Mouse (Mus musculus): Measurements from ENCODE around the gene Vinac1.

The Vinac1 gene

DNA sequence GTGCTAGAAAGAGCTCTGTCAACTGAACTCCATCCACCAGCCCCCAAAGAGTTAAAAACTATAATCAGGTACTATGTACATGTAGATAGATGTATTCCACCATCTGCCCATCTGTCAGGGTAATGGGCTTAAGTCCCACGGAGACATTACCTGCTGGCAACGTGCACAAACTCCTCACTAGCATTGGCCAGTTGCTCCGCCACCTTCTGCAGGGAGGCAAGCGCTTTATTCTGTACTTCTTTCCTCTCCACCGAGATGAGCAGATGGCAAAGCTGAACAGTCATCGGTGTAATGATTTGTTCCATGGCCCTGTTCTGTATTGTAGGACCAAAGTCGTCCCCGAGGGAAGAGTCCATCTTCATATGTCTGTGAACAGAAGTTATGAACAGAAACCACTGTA lies at the start of gene Vinac1:
TSS of gene Vinac1 (minus strand) at position 362 of the 400 bp plus-strand sequence.
- no peak for DNase-seq

DNA sequence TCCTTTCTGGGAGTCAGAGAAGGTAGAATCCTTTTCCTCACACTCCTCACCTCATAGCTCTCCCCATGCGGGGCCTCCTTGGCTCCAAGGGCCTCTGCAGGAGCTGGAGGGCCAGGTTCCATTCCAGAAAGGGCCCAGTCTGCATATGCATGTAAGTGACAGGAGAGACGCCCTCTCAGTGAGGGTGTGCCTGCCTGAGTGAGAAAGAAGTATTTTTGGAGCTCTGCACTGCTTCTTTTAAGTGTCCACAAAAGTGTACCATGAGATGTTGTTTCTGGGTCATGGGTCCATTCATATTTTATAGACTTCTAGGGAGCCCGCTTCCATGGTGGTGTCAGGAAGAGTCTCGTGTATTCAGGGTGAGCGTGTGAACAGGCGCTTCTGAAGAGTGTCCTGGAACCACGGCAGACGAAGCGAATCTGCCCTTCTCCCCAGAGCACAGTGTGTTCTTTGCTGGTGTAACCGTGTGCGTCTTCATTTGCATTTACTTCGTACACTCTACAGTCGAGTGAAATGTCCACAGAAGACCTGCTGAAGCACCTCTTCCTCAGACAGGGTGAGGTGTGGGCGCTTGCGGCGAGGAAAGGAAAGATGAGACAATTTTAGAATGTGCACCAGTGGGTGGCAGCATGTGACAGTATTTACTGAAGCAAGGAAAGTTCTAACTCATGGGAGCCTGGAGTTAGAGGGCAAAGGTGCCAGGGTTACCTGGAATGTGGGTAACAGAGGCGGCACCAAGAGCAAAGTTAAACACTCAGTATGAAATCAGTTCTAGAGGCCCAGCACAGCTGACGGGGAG lies 46.2 kb upstream of the Vinac1 start:
- peak; percentile 65 to 68 for DNase-seq

- no peak for DNase-seq
These were observed 44.8 kb upstream of the Vinac1 start for GRCm38 (mm10) chr2:129092810-129093209.

DNA sequence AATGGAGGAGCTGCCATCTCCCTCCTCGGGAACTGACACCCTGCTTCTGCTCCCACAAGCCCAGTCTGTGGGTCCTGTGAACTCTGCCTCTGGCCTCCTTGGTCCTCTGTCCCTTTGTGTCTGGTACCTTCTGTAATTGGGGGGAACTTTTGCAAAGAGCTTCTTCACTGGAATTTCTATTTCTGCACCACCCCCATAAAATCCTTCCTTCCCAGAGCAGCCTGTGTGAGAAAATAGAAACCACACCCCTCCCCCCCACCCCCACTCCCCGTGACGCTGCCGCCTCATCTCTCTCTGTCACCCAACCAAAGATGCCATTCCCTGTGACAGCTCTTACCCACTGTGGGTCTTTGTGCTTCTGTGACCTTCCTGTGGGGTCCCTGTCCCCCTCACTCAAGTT lies 42.4 kb upstream of the Vinac1 start:
- DNase-seq: no peak

- no peak for DNase-seq
These were observed 39.5 kb upstream of the Vinac1 start for GRCm38 (mm10) chr2:129087520-129087919.

- DNase-seq: peak in 1 of 2 experiments; percentile 38
These were observed 37.0 kb upstream of the Vinac1 start for GRCm38 (mm10) chr2:129084959-129085358.

DNA sequence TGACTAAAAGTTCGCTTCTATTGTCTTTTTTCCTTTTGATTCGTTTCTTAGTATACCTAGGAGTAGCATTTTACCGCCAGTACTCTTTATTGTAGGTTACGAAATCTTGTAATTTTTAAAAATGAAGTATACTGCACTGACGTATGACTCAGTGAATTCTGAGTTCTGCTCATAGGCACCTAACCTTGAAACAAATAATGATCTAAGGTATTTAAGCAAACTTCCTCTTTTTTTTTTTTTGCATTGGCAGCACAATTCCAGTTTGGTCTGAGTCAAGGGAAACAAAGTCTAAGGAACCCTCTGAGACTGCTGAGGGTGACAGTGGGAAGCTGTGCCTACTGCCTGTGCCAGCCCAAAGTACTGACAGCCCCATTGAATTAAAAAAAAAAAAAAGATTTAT lies 35.5 kb upstream of the Vinac1 start:
- DNase-seq: no peak

GRCm38 (mm10) chr2:129081097-129081496 lies 33.1 kb upstream of the Vinac1 start:
- no peak for DNase-seq

GRCm38 (mm10) chr2:129079194-129079593 lies 31.2 kb upstream of the Vinac1 start:
- DNase-seq: no peak

- peak in 1 of 2 experiments; percentile 48 for DNase-seq
These were observed 30.3 kb upstream of the Vinac1 start for GRCm38 (mm10) chr2:129078313-129078712.

DNA sequence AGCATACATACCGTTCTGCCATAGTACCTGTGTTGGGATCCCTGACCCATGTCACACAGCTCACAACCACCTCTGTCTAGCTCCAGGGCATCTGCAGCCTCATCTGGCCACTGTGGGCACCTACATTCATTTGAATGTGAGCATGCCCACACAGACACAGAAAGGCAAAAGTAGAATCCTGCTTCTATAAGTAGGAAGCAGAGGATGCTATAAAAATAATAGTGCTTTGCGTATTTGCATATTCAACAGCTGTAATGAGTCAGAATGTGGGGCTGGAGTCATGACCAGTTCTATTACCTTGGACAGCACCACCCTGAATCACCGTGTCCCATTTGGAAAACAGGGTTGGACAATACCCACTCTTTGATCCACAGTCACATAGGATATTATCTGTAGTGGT lies 22.3 kb upstream of the Vinac1 start:
- no peak for DNase-seq

DNA sequence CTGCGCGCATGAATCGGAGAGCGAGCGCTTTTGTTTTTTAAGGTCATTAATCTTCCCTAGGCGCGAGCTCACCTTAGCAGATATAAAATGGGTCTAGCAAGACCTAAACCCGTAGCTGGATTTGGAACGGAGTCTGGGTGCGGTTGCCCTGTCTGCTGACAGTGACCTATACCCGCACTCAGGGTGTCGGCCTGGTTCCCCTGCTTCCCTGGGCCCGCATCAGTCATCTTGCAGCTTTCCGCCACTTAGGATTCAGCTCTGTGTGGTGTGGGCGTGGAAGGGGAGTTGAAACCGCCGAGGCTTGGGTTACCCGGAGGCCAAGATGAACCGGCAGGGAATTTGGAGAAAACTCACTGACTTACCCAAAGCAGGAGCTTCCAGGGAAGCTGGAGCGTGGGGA lies 18.4 kb upstream of the Vinac1 start:
- DNase-seq: peak; percentile 48 to 67

DNA sequence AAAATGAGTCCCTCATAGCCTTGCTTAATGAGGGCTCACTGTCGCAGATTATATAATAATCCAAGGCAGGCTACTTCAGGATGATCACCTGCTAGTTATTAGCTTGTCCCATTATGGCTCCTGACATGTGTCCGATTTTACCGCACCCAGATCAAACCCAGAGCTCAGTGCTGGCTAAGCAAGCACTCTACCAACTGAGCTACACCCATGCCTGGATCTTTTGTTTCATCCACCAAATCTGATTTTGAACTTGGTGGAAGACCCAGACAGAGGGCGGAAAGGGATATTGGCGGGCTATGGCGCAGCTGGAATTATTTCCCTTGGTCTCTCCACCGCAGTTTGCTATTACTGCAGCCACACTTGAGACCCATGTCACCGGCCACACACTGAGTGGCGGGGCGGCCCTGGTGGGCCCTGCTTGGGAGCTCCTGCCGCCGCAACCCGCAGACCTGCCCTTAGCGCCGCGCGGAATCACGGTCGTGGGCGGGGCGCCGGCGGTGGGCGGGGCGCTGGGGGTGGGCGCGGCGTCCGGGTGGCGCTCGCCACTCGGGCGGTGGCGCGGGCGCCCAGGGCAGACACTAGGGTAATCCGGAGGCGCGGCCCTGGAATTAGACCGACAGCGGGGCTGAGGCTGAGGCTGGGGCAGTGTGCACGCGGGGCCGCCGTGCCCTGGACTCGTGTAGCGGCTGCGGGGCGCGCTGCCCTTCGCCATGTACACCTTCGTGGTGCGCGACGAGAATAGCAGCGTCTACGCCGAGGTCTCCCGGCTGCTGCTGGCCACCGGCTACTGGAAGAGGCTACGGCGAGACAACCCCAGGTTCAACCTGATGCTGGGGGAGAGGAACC lies 17.7 kb upstream of the Vinac1 start, which contains the start of gene Ttl:
TSS of gene Ttl (plus strand) at position 506 of the 846 bp plus-strand sequence.
- peak; percentile 80 to 90 for DNase-seq

GRCm38 (mm10) chr2:129061456-129062059 lies 13.6 kb upstream of the Vinac1 start:
- DNase-seq: no peak

DNA sequence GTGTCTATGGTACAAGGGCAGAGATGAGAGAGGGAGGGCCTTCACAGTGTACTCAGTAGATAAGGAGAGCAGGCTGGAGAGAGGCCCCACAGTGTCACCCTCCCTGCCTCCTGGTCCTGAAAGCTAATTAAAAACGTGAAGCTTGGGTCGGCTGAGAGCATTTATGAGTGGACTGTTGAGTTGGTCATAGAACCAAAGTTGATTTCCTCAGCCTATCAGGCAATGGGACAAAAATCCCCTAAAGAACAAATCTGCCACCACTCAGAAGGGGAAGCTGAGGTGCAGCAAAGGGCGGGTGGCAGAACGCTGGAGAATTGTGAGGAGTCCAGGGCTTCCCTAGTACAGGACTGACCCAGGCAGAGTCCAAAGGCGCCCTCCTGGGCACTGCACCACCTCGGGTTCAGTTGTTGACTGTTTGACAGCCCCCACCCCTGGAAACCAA lies 10.0 kb upstream of the Vinac1 start:
- DNase-seq: no peak

- no peak for DNase-seq
These were observed 9.3 kb upstream of the Vinac1 start for GRCm38 (mm10) chr2:129057256-129057655.

- DNase-seq: peak in 1 of 2 experiments; percentile 45
These were observed 8.6 kb upstream of the Vinac1 start for GRCm38 (mm10) chr2:129056597-129056996.

DNA sequence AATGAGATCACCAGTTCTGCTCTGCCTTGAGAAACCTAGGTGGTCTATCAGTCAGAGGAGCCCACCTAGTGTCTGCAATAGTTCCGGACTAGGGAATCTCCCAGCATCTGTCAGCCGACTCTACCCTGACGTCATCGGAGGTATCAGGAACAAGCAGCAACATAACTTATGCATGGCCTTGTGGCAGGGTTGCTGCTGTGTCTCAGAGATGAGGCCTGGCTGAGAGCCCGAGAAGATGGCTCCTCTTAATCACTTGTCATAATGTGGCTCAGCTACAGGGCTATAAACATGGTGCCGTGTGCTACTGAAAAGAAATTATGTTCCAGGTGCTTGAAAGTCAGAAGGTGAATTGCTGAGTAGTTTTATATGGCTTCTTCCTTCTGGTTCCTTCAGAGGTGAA lies 7.8 kb upstream of the Vinac1 start:
- DNase-seq: no peak

GRCm38 (mm10) chr2:129052451-129052983 lies 4.5 kb upstream of the Vinac1 start:
- no peak for DNase-seq

GRCm38 (mm10) chr2:129046846-129047196 lies 1.2 kb downstream of the Vinac1 start:
- no peak for DNase-seq

DNA sequence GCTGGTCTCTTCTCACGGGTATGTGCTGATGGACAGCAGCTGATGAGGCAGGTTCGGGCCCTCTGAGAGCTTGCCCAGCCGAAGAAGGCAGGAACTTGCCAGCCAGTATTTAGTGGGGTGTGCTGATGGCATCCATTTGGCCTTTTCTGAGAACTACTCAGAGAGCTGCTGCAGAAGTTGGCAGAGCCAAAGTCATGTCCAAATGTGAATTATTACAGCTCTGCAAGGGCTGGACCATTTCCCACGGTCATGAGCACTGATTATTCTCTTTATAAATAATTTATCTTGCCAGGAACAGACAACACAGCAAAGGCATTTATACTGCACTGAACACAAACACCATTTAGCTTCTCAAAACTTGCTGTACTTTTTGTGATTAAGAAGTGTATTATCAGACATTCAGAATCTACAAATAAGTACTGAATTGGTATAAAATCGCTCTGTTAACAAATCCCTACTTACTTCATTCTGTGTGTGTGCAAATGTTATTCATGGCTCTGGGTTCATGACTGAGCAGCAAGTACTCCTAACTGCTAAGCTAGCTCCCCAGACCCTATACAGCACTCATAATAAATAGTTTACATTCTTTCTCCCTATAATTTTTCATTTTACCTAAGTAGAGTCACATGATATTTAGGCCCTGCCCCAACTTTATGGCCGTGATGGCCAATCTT lies 1.7 kb downstream of the Vinac1 start:
- DNase-seq: no peak

GRCm38 (mm10) chr2:129040567-129040966 lies 7.4 kb downstream of the Vinac1 start:
- DNase-seq: peak; percentile 17 to 46
